ENCODE assay signal across 10 mouse cellular contexts in the genomic region with DNA sequence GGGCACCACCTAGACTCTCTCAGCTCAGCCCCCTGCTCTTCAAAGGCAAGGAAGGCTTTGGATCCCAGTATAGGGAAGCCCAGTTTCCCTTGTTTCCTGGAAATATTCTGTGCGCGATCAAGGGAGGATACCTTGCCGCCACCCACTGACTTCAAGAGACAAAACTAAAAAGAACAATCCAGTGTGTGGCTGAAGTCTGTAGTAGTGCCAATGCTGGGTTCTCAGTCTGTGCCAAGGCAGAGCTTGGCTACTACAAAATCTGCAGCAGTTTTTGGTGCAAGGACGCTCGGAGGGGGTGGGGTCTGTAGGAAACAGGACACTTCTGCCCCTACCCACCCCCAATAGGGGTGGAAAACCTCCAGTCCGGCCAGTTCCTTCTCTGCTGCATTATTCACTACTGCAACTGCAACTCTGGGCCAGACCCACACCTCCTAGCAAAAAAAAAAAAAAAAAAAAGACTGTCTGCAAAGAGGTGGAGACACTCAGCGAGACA. TPM values are rescaled to one million over a fixed set of nuclear protein-coding genes. Genes with fewer than 3 reads are reported as not detected.
DNase-seq lines count a peak whose midpoint lies in the region; ATAC-seq and TF ChIP-seq lines count a peak whose summit lies in the region.
"Had no signal": no experiment of that assay in that cellular context is flagged by ENCODE, and none has a peak within 500 bp of the region (broad histone marks: within the 10 kb centered on the region; RNA-seq: fewer than 3 reads in every experiment).

No protein-coding gene starts in this region.

- H3K4me1 ChIP-seq in kidney, postnatal 0 days (replicated peaks; ENCODE audit: insufficient read depth, low read length): peaks cover 49% of the 10 kb centered on the region
- peaks cover 77% of the 10 kb centered on the region for H3K4me1 ChIP-seq in forebrain, embryonic 12.5 days
- H3K4me1 ChIP-seq in hindbrain, postnatal 0 days (ENCODE audit: insufficient read depth, low read length): peaks cover 32% of the 10 kb centered on the region
- peaks cover 79% of the 10 kb centered on the region for H3K4me1 ChIP-seq in neural tube, embryonic 12.5 days

- H3K9ac ChIP-seq in kidney, postnatal 0 days (ENCODE audit: low read depth, low read length): no peak overlapping the region
- peak overlapping the region; percentile 92; the same call in 1 of the 2 replicates for H3K9ac ChIP-seq in forebrain, embryonic 12.5 days
- H3K9ac ChIP-seq in hindbrain, postnatal 0 days (replicated peaks; ENCODE audit: low read length): peak overlapping the region; percentile 37
- H3K9ac ChIP-seq in neural tube, embryonic 12.5 days: peak overlapping the region; percentile 92

- no peaks in the 10 kb centered on the region for H3K36me3 ChIP-seq in kidney, postnatal 0 days (ENCODE audit: insufficient read depth, low read length)
- peaks cover 4% of the 10 kb centered on the region for H3K36me3 ChIP-seq in forebrain, embryonic 12.5 days (replicated peaks)
- no peaks in the 10 kb centered on the region for H3K36me3 ChIP-seq in hindbrain, postnatal 0 days (ENCODE audit: insufficient read depth, low read length)
- H3K36me3 ChIP-seq in neural tube, embryonic 12.5 days: no peaks in the 10 kb centered on the region

- no peak overlapping the region for H3K27ac ChIP-seq in kidney, postnatal 0 days
- no peak overlapping the region for H3K27ac ChIP-seq in forebrain, embryonic 12.5 days
- H3K27ac ChIP-seq in hindbrain, postnatal 0 days: 0 out of 2 replicates have a peak overlapping the region, but pooled peaks have one; percentile 11
- no peak overlapping the region for H3K27ac ChIP-seq in neural tube, embryonic 12.5 days
- H3K27ac ChIP-seq: macrophage had no signal

- H3K4me3 ChIP-seq in kidney, postnatal 0 days (replicated peaks; ENCODE audit: low read depth, low read length): no peak overlapping the region
- peak overlapping the region; percentile 82 for H3K4me3 ChIP-seq in forebrain, embryonic 12.5 days (replicated peaks)
- H3K4me3 ChIP-seq in hindbrain, postnatal 0 days (ENCODE audit: low read length): peak overlapping the region; percentile 76
- H3K4me3 ChIP-seq in neural tube, embryonic 12.5 days: peak overlapping the region; percentile 92

- TF ChIP-seq CTCF in kidney, postnatal 0 days (IDR thresholded peaks at IDR 0.05; ENCODE audit: low read depth): no peak
- no peak for TF ChIP-seq CTCF in hindbrain, postnatal 0 days (IDR thresholded peaks at IDR 0.05; ENCODE audit: low read depth)

- peak overlapping the region; percentile 98 for H3K4me2 ChIP-seq in kidney, postnatal 0 days (ENCODE audit: low read length)
- H3K4me2 ChIP-seq in forebrain, embryonic 12.5 days: peak overlapping the region; percentile 98
- H3K4me2 ChIP-seq in hindbrain, postnatal 0 days (ENCODE audit: low read depth, low read length): peak overlapping the region; percentile 79
- H3K4me2 ChIP-seq in neural tube, embryonic 12.5 days (replicated peaks): peak overlapping the region; percentile 98

- no peak for DNase-seq in kidney, postnatal 0 days (ENCODE audit: low spot score)
- DNase-seq in kidney, postnatal 36 days: no peak
- no peak for DNase-seq in hindbrain, postnatal 0 days (ENCODE audit: low spot score)
- DNase-seq in thymus, postnatal 0 days (ENCODE audit: low spot score): no peak
- DNase-seq in spleen, postnatal 4 days (ENCODE audit: low spot score in 2 of 2): no peak

- 50% methylated on average over 7 of the region's 7 CpGs for WGBS in kidney, postnatal 0 days
- 53% methylated on average over 7 of the region's 7 CpGs for WGBS in forebrain, embryonic 12.5 days
- 31% methylated on average over 7 of the region's 7 CpGs for WGBS in hindbrain, postnatal 0 days
- 60% methylated on average over 7 of the region's 7 CpGs for WGBS in neural tube, embryonic 12.5 days

- no peaks in the 10 kb centered on the region for H3K27me3 ChIP-seq in kidney, postnatal 0 days (ENCODE audit: insufficient read depth, low read length)
- no peaks in the 10 kb centered on the region for H3K27me3 ChIP-seq in forebrain, embryonic 12.5 days
- H3K27me3 ChIP-seq in hindbrain, postnatal 0 days (ENCODE audit: insufficient read depth, low read length): no peaks in the 10 kb centered on the region
- H3K27me3 ChIP-seq in neural tube, embryonic 12.5 days (replicated peaks): no peaks in the 10 kb centered on the region
- H3K27me3 ChIP-seq: Patski had no signal

- no peak for ATAC-seq in kidney, postnatal 0 days (replicated peaks; ENCODE audit: low FRiP score, low read depth)
- ATAC-seq in forebrain, embryonic 12.5 days (ENCODE audit: low FRiP score): no peak
- ATAC-seq in hindbrain, postnatal 0 days: no peak
- ATAC-seq in neural tube, embryonic 12.5 days (ENCODE audit: low FRiP score, low read depth): no peak
- ATAC-seq in monocyte, adult 5-6 weeks (replicated peaks; ENCODE audit: insufficient number of reproducible peaks, low FRiP score, low TSS enrichment, poor library complexity, severe bottlenecking): no peak
- ATAC-seq: Patski had no signal

- H3K9me3 ChIP-seq in kidney, postnatal 0 days (replicated peaks; ENCODE audit: low read length): no peaks in the 10 kb centered on the region
- H3K9me3 ChIP-seq in forebrain, embryonic 12.5 days: no peaks in the 10 kb centered on the region
- no peaks in the 10 kb centered on the region for H3K9me3 ChIP-seq in hindbrain, postnatal 0 days (ENCODE audit: low read length)
- no peaks in the 10 kb centered on the region for H3K9me3 ChIP-seq in neural tube, embryonic 12.5 days

RNA-seq across cellular contexts. Expression of a gene that starts 3.0 kb away (rescaled TPM):
- 7.2 and 7.7 TPM in 2 replicates for polyA plus RNA-seq in kidney, postnatal 0 days (2015; fragmentation: Nextera tagmentation; extraction: Ambion mirVana)
- 10.7 and 14.7 TPM in 2 replicates for polyA plus RNA-seq in forebrain, embryonic 12.5 days (2016; fragmentation: Nextera tagmentation; extraction: Ambion mirVana)
- 86.3 and 94.7 TPM in 2 replicates for total RNA-seq in hindbrain, postnatal 0 days (2014; rRNA removed)
- 16.9 and 17.0 TPM in 2 replicates for polyA plus RNA-seq in hindbrain, postnatal 0 days (2015; fragmentation: Nextera tagmentation; extraction: Ambion mirVana)
- polyA plus RNA-seq in neural tube, embryonic 12.5 days (2016; fragmentation: Nextera tagmentation; extraction: Ambion mirVana): 14.5 and 20.4 TPM in 2 replicates
- polyA plus RNA-seq in thymus, postnatal 0 days (2015; fragmentation: Nextera tagmentation; extraction: Ambion mirVana): 11.3 and 13.6 TPM in 2 replicates
- 0.32 to 1.4 TPM in 2 of 3 replicates, not detected in the other for total RNA-seq in monocyte, adult 5-6 weeks (2017)

RNA-seq across cellular contexts. Expression of a gene that starts 33.9 kb away (rescaled TPM):
- polyA plus RNA-seq in kidney, postnatal 0 days (2015; fragmentation: Nextera tagmentation; extraction: Ambion mirVana): 0.37 and 0.43 TPM in 2 replicates
- polyA plus RNA-seq in forebrain, embryonic 12.5 days (2016; fragmentation: Nextera tagmentation; extraction: Ambion mirVana): 3.3 and 3.5 TPM in 2 replicates
- 10.2 and 10.8 TPM in 2 replicates for total RNA-seq in hindbrain, postnatal 0 days (2014; rRNA removed)
- 2.8 and 3.2 TPM in 2 replicates for polyA plus RNA-seq in hindbrain, postnatal 0 days (2015; fragmentation: Nextera tagmentation; extraction: Ambion mirVana)
- 2.1 and 2.3 TPM in 2 replicates for polyA plus RNA-seq in neural tube, embryonic 12.5 days (2016; fragmentation: Nextera tagmentation; extraction: Ambion mirVana)
- 0.05 TPM in 2 replicates for polyA plus RNA-seq in thymus, postnatal 0 days (2015; fragmentation: Nextera tagmentation; extraction: Ambion mirVana)
- not detected in 3 replicates for total RNA-seq in monocyte, adult 5-6 weeks (2017)
- polyA plus RNA-seq: macrophage had no signal
